Mouse (Mus musculus) WW6 (cell line): ENCODE data around the gene Slc4a5.
A peak's percentile ranks its signal among the peaks of the same experiment; 100 is the strongest.

Experiments used
- DNase-seq: peaks from one replicate; pipeline ENCODE4 v3.0.0-alpha.2; 2013; ENCODE audit warnings: low read depth, low spot score

The Slc4a5 gene

DNA sequence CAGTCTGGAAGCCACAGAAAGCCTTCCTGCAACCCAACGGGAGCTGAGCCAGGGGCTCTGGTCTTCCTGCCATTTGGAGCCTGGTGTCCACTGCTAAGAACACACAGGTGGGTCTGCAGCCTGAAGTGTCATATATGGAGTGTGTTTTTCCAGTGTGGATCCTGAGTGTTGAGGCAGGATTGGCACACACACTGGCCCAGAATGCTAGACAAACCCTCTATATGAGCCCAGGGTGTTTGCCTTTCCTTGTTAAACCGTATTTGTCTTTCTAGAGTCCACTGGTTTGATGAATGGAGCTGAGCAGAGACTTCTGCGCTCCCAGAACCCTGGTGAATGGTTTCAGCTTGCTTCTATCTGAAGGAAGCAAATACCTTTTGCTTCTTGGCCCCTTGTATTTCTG is at the start of gene Slc4a5:
Slc4a5 (plus strand) TSS at position 15 of the 400 bp plus-strand sequence.
- DNase-seq, result no peak

DNA sequence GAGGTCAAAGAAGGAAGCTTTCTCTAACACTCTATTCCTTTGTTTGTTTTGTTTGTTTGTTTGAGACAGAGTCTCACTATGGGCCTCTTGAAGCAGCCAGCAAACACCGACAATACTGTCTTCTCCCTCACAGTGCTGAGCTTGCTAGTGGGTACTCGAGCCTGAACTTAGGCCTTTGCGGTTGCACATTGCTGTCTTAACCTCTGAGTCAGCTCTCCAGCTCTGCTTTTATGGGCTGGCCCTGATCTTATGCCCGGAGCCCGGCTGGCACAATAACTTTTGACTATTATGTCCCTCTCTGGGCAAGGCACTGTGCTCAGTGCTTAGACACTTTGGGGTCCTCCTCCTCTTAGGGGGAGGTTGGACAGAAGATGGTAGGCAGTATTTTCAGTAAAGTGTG is 49.8 kb upstream of the Slc4a5 start:
- no peak for DNase-seq

DNA sequence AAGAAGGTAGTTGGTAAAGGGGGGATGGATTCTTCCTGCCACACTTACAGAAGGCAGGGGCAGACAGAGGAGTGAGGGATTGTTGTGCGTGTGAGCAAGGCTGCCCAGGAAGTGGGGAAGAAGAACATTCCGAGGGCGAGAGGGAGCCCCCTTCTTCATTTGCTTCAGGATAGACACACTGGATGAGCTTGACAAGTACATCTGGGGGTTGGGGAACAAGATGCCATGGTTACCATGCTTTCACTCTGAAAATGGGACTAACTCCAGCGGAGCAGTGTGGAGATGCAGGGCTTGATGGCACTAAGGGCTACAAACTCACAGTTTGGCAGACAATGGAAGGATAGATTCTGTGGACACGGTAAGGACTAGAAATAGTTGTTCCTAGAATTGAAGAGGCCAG is 48.6 kb upstream of the Slc4a5 start:
- DNase-seq, result no peak

DNA sequence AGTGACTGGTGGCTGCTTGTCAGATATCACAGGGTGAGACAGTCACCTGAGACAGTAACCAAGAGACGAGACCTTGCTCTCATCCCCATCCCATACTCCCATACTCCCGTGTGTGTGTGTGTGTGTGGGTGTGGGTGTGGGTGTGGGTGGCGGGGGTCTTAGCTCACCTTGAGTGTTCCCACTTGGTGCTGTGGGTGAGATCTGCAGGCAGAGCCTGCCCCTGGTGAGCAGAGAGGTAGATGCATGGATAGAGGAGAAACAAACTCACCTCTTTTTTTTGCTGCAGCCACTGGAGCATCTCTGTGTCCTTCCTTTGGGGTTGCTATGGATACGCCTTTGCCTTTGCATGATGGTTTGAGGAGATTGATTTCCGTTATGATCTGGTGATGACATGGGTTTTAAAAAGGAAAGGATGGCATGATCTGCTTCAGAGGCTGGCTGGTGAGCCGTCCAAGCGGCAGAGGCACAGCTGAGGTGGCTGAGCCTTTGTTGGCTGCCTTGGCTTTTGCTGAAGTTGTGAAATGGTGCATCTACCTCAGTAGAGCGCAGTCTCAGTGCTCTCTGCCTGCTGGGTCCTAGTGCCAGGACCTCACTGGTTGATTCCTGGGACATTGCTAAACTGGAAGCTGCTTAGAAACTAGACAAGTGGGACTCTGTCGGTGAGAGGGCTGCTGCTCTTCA is 47.2 kb upstream of the Slc4a5 start:
- no peak for DNase-seq

DNA sequence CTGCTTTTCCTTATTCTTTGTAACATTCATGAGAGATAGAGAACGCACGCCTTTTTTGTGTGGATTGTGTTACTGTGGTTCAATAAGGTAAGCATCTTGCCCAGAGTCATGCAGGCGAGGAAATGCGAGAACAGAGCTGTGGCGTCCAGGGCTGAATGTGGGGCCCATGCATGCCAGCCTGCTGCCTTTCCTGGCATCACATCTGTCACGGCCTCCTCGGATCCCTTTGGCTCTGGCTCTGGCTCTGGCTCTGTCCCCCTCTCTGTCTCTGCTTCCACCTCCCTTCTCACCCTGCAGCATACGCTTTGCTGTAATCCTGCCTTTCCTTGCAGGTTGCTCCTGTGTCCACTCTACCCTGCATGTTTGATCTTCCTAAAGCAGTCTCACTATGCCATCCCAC is 43.6 kb upstream of the Slc4a5 start:
- no peak for DNase-seq

DNA sequence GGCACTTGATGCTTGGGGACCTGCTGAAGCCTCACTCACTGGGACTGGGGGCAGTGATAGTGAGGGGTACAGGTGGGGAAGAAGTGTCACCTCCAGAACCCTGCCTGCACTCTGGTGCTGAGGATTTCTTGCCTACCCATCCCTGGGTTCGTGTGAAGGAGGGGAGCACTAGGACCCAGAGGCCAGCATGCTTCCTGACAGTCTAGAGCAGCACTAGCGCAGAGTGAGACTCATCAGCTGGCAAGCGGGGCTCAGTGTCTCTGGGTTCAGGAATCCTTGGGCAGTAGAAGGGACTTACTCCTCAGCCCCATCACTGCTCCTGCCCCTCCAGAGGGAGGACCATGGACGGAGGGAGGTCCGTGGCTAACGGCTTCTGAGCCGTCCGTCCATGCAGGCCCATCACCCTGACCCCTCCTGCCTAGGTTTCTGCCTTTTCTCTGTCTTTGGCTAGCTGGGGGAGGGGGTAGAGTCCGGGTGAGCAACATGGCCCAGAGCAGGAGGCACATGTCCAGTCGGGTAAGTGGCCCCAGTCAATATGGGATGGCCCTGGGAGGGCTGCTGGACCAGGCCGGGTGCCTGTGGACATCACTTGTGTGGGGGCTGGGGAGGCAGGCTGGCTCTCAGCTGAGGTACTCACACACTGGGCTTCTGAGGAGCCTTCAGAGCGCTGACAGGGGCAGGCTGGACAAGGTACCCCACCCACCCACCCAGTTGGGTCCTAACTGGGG is 40.1 kb upstream of the Slc4a5 start:
- DNase-seq, result no peak

DNA sequence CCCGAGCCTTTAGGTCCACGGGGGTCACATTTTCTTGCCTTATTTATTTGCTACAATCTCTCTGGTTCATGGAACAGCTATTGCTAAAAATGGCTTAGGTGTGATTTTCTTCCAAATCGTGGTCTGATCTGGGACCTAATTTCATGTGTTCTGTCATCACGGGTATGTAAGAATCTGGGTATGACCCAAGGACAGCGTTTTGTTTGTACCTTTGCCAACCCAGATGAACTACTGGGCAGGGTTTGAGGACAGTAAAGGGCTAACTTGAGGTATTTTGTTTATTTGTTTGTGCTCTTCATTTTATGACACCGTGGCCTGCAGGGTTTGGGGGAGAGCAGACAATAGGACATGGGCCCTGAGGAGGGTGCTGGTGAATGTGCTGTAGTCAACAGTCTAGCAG is 39.0 kb upstream of the Slc4a5 start:
- no peak for DNase-seq

DNA sequence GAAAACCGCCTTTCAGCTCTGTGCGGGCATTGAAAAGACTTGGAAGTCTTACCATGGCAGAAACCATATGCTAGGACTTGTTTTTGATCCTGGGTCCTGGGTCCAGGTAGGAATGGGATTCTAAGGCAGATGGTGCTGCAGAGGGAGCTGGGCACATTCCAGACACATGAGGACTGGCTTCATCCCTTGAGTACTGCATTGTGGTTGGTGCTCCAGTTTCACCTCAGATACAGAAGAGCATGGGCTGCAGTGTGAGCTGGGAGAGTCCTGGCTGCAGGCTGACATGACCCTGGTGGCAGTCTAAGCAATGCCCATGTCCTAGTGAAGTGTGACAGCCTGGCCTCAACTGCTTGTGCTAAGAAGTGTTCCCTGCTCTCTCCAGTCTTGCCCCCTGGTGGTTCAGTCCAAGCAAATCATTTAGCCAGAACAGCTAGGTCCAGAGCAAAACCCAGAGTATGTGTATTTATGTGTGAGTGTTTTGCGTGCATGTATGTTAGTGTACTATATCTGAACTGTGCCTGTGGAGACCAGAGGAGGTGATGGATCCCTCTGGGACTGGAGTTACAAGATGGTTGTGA is 34.7 kb upstream of the Slc4a5 start:
- no peak for DNase-seq

DNA sequence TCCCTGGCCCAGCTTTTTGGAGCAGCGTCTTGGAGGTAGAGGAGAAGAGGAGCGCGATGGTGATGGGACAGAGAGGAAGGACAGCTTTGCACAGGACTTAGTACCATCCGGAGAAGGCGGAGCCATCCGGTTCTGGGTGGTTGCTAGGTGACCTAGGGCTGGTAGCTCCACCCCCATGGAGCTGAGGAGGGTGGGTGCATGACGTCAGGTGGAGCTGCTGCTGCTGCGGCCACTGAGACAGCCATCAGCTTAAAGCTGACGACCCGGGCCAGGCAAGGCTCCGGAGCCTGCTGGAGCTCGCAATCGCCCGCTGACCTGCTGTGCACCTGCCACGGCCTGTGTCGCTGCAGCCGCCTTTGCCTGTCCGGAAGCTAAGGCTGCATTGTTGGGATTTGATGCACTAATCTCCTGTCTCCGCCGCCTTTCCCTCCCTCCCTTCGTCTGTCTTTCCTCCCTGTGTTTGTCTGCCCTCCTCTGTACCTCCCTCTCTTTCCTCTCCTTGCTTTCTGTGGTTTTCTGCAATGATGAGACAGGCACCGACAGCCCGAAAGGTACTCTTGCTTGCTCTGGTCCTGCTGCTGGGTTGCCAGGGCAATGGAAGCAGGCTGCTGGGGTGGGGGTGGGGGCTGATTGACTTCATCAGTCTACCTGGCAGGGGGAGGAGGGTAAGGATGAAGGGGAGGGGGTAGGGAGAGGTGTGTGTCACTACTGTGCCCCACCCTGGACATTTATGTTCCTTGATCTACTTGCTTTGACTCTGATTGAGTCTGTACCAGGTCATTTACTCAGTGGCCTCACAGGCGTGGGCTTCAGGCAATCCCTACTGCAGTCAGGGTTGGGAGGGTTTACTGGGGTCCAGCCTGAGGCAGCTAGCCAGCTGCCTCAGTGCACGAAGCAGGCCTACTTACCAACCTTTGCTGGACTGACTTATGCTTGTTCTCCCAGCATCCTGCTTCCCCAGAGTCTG is 33.5 kb upstream of the Slc4a5 start:
- DNase-seq, result peak; percentile 34

DNA sequence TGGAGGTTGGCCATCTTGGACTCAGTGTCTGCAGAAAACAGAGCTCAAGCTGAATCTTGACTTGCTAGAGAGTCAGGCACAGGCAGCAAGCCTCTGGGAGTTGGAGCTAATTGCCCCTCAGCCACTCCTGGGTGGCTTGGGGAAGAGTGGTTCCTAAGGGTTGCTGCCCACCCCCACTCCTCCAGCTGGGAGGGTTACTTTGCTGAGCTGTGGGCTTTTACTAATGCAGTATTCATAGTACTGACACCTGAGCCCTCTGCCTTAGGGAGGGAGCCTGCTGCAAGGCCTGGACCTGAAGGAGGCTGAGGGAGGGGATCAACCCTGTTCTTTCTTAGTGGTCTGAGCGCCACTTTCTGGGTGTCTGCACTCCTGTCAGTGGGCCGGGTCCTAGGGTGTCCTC is 32.7 kb upstream of the Slc4a5 start:
- DNase-seq, result no peak

DNA sequence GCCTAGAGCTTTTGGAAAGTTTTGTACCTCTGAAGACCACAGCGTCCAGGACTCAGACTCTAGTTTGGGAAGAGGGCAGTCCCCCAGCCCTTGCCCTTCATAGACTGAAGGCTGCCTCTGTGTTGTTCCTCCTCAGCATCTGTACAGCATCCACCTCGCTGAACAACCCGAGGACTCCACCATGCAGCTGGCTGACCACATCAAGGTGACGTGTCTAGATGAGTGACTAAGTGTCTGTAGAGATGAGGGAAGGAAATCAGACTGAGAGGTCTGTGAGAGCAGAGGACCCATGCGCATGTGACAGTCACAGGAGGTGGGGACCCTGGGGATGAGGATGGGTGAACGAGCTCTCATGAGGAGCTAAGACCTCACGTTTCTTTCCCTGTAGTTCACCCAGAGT is 26.1 kb upstream of the Slc4a5 start:
- no peak for DNase-seq

DNA sequence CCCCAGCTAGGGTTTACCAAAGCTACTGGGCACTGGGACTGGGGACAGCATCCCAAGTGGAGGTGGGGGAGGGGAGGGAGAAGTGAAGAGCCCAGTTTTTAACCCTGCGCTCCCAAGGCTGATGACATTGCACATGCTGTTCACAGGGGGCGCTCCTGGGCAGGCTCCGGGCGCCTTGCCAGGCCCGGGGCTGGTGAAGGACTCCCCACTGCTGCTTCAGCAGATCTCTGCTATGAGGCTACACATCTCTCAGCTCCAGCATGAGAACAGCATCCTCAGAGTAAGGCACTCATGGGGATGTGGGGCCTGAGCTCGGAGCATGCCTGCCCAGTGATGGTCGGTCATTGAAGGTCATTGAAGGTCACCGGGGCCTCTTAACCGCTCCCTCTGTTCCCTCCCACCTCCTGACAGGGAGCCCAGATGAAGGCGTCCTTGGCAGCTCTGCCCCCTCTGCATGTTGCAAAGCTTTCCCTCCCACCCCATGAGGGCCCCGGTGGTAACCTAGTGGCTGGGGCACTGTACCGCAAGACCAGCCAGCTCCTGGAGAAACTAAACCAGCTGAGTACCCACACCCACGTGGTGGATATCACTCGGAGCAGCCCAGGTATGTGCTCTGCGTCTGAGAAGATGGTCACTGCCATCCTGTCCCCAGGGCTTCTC is 22.2 kb upstream of the Slc4a5 start:
- peak; percentile 34 for DNase-seq

DNA sequence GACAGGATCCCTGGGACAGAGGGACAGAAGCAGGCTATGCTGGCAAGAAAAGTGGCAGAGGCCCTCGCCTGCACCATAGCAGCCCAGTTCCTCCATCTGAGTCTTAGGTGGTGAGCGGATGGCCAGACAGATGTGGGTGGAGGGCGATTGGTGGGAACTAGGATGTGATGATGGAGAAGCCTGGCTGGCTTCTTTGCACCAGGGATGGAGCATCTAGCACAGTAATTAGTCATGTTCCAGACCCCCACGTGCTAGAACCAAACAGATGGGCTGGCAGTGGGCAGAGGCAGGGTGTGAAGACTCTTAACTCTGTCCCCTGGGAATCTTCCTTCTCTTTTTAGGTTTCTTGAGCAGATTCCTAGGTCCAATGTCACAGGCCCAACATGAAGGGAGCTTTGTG is 16.3 kb upstream of the Slc4a5 start:
- no peak for DNase-seq

DNA sequence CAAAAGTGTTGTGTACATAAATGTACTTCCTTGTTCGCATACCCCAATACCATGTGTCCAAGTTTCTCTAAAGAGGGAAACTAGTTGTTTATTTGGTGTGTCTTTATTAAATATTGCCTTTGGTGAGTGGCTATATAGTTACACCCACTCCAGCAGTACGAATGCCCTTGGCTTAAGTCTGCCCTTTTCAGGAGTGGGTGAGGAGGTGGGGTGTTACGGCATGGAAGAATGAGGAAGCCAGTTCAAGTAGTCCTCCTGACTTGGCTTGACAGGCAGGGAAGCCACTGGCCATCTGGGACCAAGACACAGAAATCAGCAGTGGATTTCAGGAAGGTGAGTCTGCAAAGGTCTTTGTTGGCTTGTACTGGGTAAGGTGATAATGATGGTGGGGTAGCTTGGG is 13.8 kb upstream of the Slc4a5 start:
- no peak for DNase-seq

DNA sequence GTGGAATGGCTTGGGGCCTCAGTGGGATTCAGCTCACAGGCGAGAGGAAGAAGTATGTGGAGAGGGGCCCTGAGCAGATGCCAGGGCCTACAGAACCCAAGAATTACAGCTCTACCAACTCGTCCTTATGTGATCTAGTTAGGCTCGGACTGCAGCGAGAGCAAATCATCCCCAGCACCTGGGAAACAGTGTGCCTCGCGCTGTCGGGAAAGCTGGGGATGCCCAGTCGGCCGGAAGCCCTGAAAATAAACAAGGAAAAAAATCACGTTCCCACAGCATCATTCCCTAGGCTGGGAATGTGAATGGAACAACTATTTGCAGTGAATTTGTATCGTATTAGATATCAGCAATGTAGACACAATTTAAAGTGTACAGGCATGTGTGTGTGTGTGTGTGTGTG is 13.3 kb upstream of the Slc4a5 start:
- no peak for DNase-seq

DNA sequence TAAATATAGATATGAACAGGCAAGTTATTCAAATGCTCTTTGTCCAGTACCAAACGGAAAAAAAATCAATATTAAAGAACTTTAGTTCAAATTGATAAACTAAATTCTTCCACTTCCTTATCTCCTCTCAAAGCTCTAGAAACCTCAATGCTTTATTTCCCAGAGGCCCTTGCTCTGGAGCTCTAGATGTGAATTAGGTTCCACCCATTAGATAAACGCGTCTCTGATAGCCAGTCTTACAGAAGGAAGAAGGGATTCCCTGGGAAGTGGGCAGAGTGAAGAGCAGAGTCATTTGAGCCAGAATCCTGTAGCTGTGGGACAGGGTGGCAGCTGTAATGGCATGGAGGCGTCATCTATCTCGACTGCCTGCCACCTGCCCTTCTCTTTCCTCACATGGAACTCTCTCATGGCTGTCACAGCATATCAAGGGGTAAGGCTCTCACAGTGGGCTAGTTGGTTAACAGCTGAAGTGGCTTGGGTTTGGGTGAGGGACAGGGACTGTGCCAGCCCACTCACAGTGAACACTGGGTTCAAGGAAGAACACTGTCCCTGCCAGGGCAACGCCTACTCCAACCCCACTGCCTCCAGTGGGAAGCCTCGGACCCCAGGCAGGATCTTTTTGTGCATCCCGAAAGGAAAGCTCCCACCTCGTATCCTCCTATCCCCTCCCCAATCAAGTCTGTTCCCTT is 12.1 kb upstream of the Slc4a5 start:
- no peak for DNase-seq

DNA sequence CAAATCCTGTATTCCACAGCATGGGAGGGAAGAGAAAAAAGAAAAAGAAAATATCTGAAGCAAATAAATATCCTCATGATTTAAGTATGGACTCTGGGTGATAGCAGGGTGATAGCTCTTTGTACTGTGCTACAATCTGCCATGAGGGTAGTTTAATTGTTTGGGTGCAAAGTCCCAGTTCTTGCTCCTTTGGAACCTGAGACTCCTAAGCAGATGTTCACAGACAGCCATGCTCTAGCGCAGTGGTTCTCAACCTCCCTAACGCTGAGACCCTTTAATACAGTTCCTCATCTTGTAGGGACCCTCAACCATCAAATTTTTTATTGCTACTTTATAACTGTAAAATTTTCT is 11.6 kb upstream of the Slc4a5 start:
- no peak for DNase-seq

DNA sequence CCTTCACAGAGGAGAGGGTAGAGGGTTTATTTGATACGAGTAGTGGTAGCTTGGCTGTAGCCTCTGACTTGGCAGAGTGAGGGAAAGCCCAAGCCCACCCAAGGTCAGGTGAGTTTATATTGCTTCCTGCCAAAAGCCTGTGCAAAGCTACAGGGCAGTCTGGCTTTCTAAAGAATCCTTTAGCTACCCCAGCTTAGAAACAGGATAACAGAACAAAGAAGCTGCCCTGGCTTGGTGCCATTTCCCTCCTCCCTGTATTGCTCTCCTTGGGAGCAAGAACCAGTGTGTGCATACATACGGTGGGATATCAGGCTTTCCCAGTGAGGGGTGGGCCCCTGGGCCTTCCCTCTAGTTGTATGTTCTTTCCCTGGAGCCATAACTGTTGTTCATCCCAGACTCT is 9.1 kb upstream of the Slc4a5 start:
- DNase-seq, result no peak

DNA sequence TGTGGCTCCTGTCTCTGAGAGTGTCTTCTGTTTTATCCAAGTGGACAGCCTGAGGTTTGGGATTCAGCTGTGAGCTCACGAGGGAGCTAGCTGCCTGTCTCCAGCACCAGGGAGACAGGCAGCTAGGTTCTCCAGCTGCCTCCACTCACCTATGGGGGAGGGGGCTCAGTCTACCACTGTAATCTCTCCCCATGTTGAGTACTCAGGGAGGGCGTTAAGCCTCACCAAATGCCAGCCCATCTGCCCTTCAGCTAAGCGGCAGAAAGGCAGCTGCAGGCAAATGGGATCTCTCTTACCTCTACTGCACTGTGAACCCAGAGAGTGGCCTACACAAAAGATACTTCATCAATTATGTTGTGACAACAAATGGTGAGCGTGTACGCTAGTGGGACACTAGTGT is 8.1 kb upstream of the Slc4a5 start:
- no peak for DNase-seq

DNA sequence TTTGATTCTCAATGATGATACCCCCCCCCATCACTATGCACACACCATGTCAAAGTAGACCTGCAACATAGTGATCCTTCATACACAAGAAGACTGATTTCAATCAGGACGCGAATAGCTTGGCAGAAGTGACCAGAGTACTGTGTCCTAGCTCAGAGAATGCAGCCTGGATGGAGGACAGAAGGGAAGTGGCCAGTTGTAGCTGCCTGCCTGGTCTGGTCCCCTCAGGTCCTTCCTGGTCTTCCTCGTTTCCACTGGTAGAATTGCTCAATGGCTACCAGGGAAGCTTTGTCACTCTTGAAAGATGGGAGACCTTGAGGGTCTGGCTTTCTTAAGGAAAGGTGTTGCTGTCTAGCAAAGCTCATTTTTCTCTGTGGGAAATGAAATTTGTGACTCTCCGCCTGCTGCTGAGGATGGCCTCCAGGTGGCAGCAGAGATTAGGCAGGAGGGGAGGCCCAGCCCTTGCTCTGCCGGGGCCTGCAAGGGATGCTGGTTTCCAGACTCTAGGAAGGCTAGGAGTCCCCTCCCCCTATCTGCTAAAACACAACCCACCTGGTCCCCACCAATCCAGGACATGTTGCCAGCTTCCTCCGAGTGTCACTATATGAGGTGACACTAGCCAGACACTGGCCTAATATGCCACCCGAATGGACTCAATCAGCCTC is 4.5 kb upstream of the Slc4a5 start:
- DNase-seq, result peak; percentile 22
